Mouse (Mus musculus) G1E (cell line): ENCODE measurements around the gene Usp6nl.

Experiments used
- CTCF ChIP-seq: IDR thresholded peaks from 2 replicates; pipeline ENCODE4 v1.5.1; 2012; ENCODE audit warnings: low read depth, low read length, inconsistent platforms, mixed read lengths
- GATA2 ChIP-seq: IDR thresholded peaks from 2 replicates; pipeline ENCODE4 v1.6.1; 2012; ENCODE audit warnings: low read depth, low read length, inconsistent platforms, borderline replicate concordance

DNA sequence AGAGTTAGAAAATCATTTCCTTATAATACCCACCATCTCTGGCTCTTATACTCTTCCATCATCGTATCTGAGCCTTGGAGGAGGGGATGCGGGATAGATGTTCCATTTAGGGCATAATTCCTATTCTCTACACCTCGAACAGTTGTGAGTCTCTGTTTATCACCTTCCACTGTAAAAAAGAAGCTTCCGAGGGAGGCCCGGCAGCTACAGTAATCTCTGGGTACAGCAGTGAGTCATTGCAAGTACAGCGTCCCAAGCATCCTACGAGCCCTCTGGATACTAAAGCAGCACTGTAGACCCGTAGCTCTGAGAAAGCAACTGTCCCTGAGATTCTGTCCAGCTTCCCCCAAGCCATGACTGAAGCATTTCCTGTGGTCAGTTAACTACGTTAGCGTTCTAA lies 78.6 kb downstream of the Usp6nl start:
- no peak for TF ChIP-seq CTCF
- TF ChIP-seq GATA2 = no peak
